Mouse (Mus musculus): ENCODE data around the gene Baz1a. TPM values are rescaled to one million over a fixed set of nuclear protein-coding genes. Genes with fewer than 3 reads are reported as not detected.
"Not testable (repeated sequence)": the region's sequence is repeated elsewhere in the genome, so short reads cannot be mapped to it uniquely, and the experiment has no call there.

Gene Baz1a
- polyA plus RNA-seq, 1 experiment from 2014 or later, result 33.9 TPM

- no peaks in the 10 kb centered on the region for H3K27me3 ChIP-seq
- no peaks in the 10 kb centered on the region for H3K36me3 ChIP-seq
- no peak overlapping the region for H3K27ac ChIP-seq
- no peaks in the 10 kb centered on the region for H3K4me1 ChIP-seq (replicated peaks)
- no peak overlapping the region for H3K4me3 ChIP-seq (replicated peaks)
- no peak for ATAC-seq (ENCODE audit: insufficient number of reproducible peaks, insufficient read depth, low FRiP score, low TSS enrichment, low read depth)
- H3K4me2 ChIP-seq, result no peak overlapping the region
- peaks cover 5% of the 10 kb centered on the region; the same call in 1 of the 2 replicates for H3K9me3 ChIP-seq
- no peak overlapping the region for H3K9ac ChIP-seq (replicated peaks)
- 89% methylated on average over 3 of the region's 3 CpGs for WGBS
Observed at GRCm38 (mm10) chr12:55004396-55004795, 9.8 kb downstream of the Baz1a start.

GRCm38 (mm10) chr12:55003843-55004242 lies 10.3 kb downstream of the Baz1a start:
- WGBS, result 91% methylated on average over 5 of the region's 5 CpGs
- no peaks in the 10 kb centered on the region for H3K27me3 ChIP-seq
- H3K36me3 ChIP-seq, result no peaks in the 10 kb centered on the region
- no peak overlapping the region for H3K27ac ChIP-seq
- no peak for ATAC-seq (ENCODE audit: insufficient number of reproducible peaks, insufficient read depth, low FRiP score, low TSS enrichment, low read depth)
- no peak overlapping the region for H3K9ac ChIP-seq (replicated peaks)
- no peak overlapping the region for H3K4me3 ChIP-seq (replicated peaks)
- H3K4me2 ChIP-seq, result no peak overlapping the region
- H3K9me3 ChIP-seq, result peaks cover 5% of the 10 kb centered on the region; the same call in 1 of the 2 replicates
- no peaks in the 10 kb centered on the region for H3K4me1 ChIP-seq (replicated peaks)

- not testable (repeated sequence) for H3K36me3 ChIP-seq; H3K4me2 ChIP-seq; H3K9ac ChIP-seq (replicated peaks); H3K27ac ChIP-seq; ATAC-seq (ENCODE audit: insufficient number of reproducible peaks, insufficient read depth, low FRiP score, low TSS enrichment, low read depth); H3K4me3 ChIP-seq (replicated peaks); H3K27me3 ChIP-seq; H3K9me3 ChIP-seq; H3K4me1 ChIP-seq (replicated peaks)
- 81% methylated on average over 7 of the region's 7 CpGs for WGBS
Observed at GRCm38 (mm10) chr12:55002532-55002931, 11.6 kb downstream of the Baz1a start.

- Histone ChIP-seq H3K4me3 (replicated peaks) (no peak overlapping the region), H3K9me3 (no peaks in the 10 kb centered on the region), H3K9ac (replicated peaks) (no peak overlapping the region), H3K4me1 (replicated peaks) (no peaks in the 10 kb centered on the region), H3K36me3 (no peaks in the 10 kb centered on the region), H3K27ac (no peak overlapping the region), H3K27me3 (no peaks in the 10 kb centered on the region), H3K4me2 (no peak overlapping the region)
- WGBS, result 82% methylated on average over 14 of the region's 14 CpGs
- no peak for ATAC-seq (ENCODE audit: insufficient number of reproducible peaks, insufficient read depth, low FRiP score, low TSS enrichment, low read depth)
Observed at GRCm38 (mm10) chr12:54999016-54999690, 15.0 kb downstream of the Baz1a start.

- no peak overlapping the region for H3K9ac ChIP-seq (replicated peaks)
- H3K27ac ChIP-seq, result no peak overlapping the region
- H3K4me1 ChIP-seq (replicated peaks), result 0 out of 2 replicates have a peak, but pooled peaks cover 3% of the 10 kb centered on the region
- no peaks in the 10 kb centered on the region for H3K36me3 ChIP-seq
- no peaks in the 10 kb centered on the region for H3K27me3 ChIP-seq
- H3K4me3 ChIP-seq (replicated peaks), result no peak overlapping the region
- ATAC-seq (ENCODE audit: insufficient number of reproducible peaks, insufficient read depth, low FRiP score, low TSS enrichment, low read depth), result no peak
- WGBS, result 64% methylated on average over 5 of the region's 5 CpGs
- no peak overlapping the region for H3K4me2 ChIP-seq
- no peaks in the 10 kb centered on the region for H3K9me3 ChIP-seq
Observed at GRCm38 (mm10) chr12:54998411-54998810, 15.7 kb downstream of the Baz1a start.

GRCm38 (mm10) chr12:54996979-54997474 lies 17.1 kb downstream of the Baz1a start:
- 81% methylated on average over 6 of the region's 6 CpGs for WGBS
- no peak overlapping the region for H3K4me2 ChIP-seq
- no peaks in the 10 kb centered on the region for H3K27me3 ChIP-seq
- no peak overlapping the region for H3K4me3 ChIP-seq (replicated peaks)
- H3K27ac ChIP-seq, result no peak overlapping the region
- H3K36me3 ChIP-seq, result no peaks in the 10 kb centered on the region
- H3K9me3 ChIP-seq, result no peaks in the 10 kb centered on the region
- no peak overlapping the region for H3K9ac ChIP-seq (replicated peaks)
- 0 out of 2 replicates have a peak, but pooled peaks cover 3% of the 10 kb centered on the region for H3K4me1 ChIP-seq (replicated peaks)
- ATAC-seq (ENCODE audit: insufficient number of reproducible peaks, insufficient read depth, low FRiP score, low TSS enrichment, low read depth), result no peak

- no peak for ATAC-seq (ENCODE audit: insufficient number of reproducible peaks, insufficient read depth, low FRiP score, low TSS enrichment, low read depth)
- Histone ChIP-seq H3K4me2 (no peak overlapping the region), H3K4me1 (replicated peaks) (0 out of 2 replicates have a peak, but pooled peaks cover 3% of the 10 kb centered on the region), H3K9ac (replicated peaks) (no peak overlapping the region), H3K27me3 (no peaks in the 10 kb centered on the region), H3K27ac (no peak overlapping the region), H3K4me3 (replicated peaks) (no peak overlapping the region), H3K9me3 (no peaks in the 10 kb centered on the region), H3K36me3 (no peaks in the 10 kb centered on the region)
- 60% methylated on average over 3 of the region's 3 CpGs for WGBS
Observed at GRCm38 (mm10) chr12:54995965-54996364, 18.2 kb downstream of the Baz1a start.

GRCm38 (mm10) chr12:54994418-54994817 lies 19.7 kb downstream of the Baz1a start:
- Histone ChIP-seq H3K27me3 (no peaks in the 10 kb centered on the region), H3K9ac (replicated peaks) (no peak overlapping the region), H3K9me3 (no peaks in the 10 kb centered on the region), H3K27ac (no peak overlapping the region), H3K4me1 (replicated peaks) (0 out of 2 replicates have a peak, but pooled peaks cover 3% of the 10 kb centered on the region), H3K36me3 (no peaks in the 10 kb centered on the region), H3K4me3 (replicated peaks) (no peak overlapping the region), H3K4me2 (no peak overlapping the region)
- ATAC-seq (ENCODE audit: insufficient number of reproducible peaks, insufficient read depth, low FRiP score, low TSS enrichment, low read depth), result no peak
- 90% methylated on average over 4 of the region's 4 CpGs for WGBS

- no peak overlapping the region for H3K4me3 ChIP-seq (replicated peaks)
- H3K27me3 ChIP-seq, result no peaks in the 10 kb centered on the region
- WGBS, result 74% methylated on average over 6 of the region's 6 CpGs
- 0 out of 2 replicates have a peak, but pooled peaks cover 3% of the 10 kb centered on the region for H3K4me1 ChIP-seq (replicated peaks)
- H3K4me2 ChIP-seq, result no peak overlapping the region
- H3K9ac ChIP-seq (replicated peaks), result no peak overlapping the region
- no peak overlapping the region for H3K27ac ChIP-seq
- ATAC-seq (ENCODE audit: insufficient number of reproducible peaks, insufficient read depth, low FRiP score, low TSS enrichment, low read depth), result no peak
- no peaks in the 10 kb centered on the region for H3K36me3 ChIP-seq
- H3K9me3 ChIP-seq, result no peaks in the 10 kb centered on the region
Observed at GRCm38 (mm10) chr12:54994068-54994386, 20.1 kb downstream of the Baz1a start.

GRCm38 (mm10) chr12:54993246-54994067 lies 20.7 kb downstream of the Baz1a start:
- H3K9me3 ChIP-seq, result no peaks in the 10 kb centered on the region
- whole genome bisulfite sequencing, result 45% methylated on average over 16 of the region's 16 CpGs
- ATAC-seq (ENCODE audit: insufficient number of reproducible peaks, insufficient read depth, low FRiP score, low TSS enrichment, low read depth), result no peak

GRCm38 (mm10) chr12:54992814-54993213 lies 21.3 kb downstream of the Baz1a start:
- H3K36me3 ChIP-seq, result no peaks in the 10 kb centered on the region
- no peaks in the 10 kb centered on the region for H3K27me3 ChIP-seq
- no peak overlapping the region for H3K4me2 ChIP-seq
- H3K9ac ChIP-seq (replicated peaks), result no peak overlapping the region
- H3K27ac ChIP-seq, result no peak overlapping the region
- ATAC-seq (ENCODE audit: insufficient number of reproducible peaks, insufficient read depth, low FRiP score, low TSS enrichment, low read depth), result no peak
- no peak overlapping the region for H3K4me3 ChIP-seq (replicated peaks)
- H3K9me3 ChIP-seq, result no peaks in the 10 kb centered on the region
- H3K4me1 ChIP-seq (replicated peaks), result 0 out of 2 replicates have a peak, but pooled peaks cover 3% of the 10 kb centered on the region
- 59% methylated on average over 3 of the region's 3 CpGs for WGBS

More at GRCm38 (mm10) chr12:54993246-54994067, 20.7 kb downstream of the Baz1a start:
- no peaks in the 10 kb centered on the region for H3K36me3 ChIP-seq
- H3K4me3 ChIP-seq (replicated peaks), result no peak overlapping the region
- no peak overlapping the region for H3K9ac ChIP-seq (replicated peaks)
- no peak overlapping the region for H3K4me2 ChIP-seq
- H3K4me1 ChIP-seq (replicated peaks), result 0 out of 2 replicates have a peak, but pooled peaks cover 3% of the 10 kb centered on the region
- H3K27ac ChIP-seq, result no peak overlapping the region
- H3K27me3 ChIP-seq, result no peaks in the 10 kb centered on the region
